Mouse (Mus musculus) liver, postnatal 0 days (tissue): ENCODE data around the gene Fhit. TPM values are rescaled to one million over a fixed set of nuclear protein-coding genes. Genes with fewer than 3 reads are reported as not detected.
A peak's percentile ranks its signal among the peaks of the same experiment; 100 is the strongest.

ENCODE experiments used
- ATAC-seq: fragments of 200-750 bp; cut with Nextera tagmentation; 2 replicates; pipeline ENCODE4 v1.8.0; 2017; ENCODE audit warnings: mild to moderate bottlenecking, moderate library complexity
- DNase-seq: peaks from one replicate; pipeline ENCODE4 v3.0.0-alpha.2; 2016
- H3K27ac ChIP-seq: fragments of 300-500 bp; sonication (generic); 2 replicates; pipeline ENCODE4 v1.5.1; 2014; ENCODE audit warnings: antibody characterized with exemption, moderate library complexity, mild to moderate bottlenecking, low read depth
- H3K27me3 ChIP-seq: fragments of 300-500 bp; sonication (generic); 2 replicates; pipeline ENCODE4 v1.6.1; 2014; ENCODE audit warnings: low read length, control low read depth, mixed read lengths; ENCODE audit not compliant: insufficient read depth
- H3K36me3 ChIP-seq: fragments of 300-500 bp; sonication (generic); replicated peaks from 2 replicates; pipeline ENCODE4 v1.6.1; 2014; ENCODE audit warnings: mild to moderate bottlenecking, control low read depth, low read length, moderate library complexity, mixed read lengths; ENCODE audit not compliant: insufficient read depth
- H3K4me1 ChIP-seq: fragments of 300-500 bp; sonication (generic); 2 replicates; pipeline ENCODE4 v1.6.1; 2014; ENCODE audit warnings: antibody characterized with exemption, mild to moderate bottlenecking, control low read depth; ENCODE audit not compliant: insufficient read depth
- H3K4me2 ChIP-seq: fragments of 300-500 bp; sonication (generic); 2 replicates; pipeline ENCODE4 v1.6.1; 2014; ENCODE audit warnings: low read depth, mild to moderate bottlenecking, low read length, moderate library complexity, mixed read lengths
- H3K4me3 ChIP-seq: fragments of 300-500 bp; sonication (generic); 2 replicates; pipeline ENCODE4 v1.5.1; 2014; ENCODE audit warnings: low read depth, low read length
- H3K9ac ChIP-seq: fragments of 300-500 bp; sonication (generic); replicated peaks from 2 replicates; pipeline ENCODE4 v1.6.1; 2014; ENCODE audit warnings: mild to moderate bottlenecking, moderate library complexity
- H3K9me3 ChIP-seq: fragments of 300-500 bp; sonication (generic); 2 replicates; pipeline ENCODE4 v1.6.1; 2016; ENCODE audit warnings: mild to moderate bottlenecking, control low read depth, low read length, mixed read lengths
- CTCF ChIP-seq: sonication (generic); IDR thresholded peaks from 2 replicates; pipeline ENCODE4 v1.5.1; 2016; ENCODE audit warnings: antibody characterized with exemption, low read depth
- EP300 ChIP-seq: IDR thresholded peaks from 2 replicates; pipeline ENCODE4 v1.6.1; 2016; ENCODE audit warnings: antibody characterized with exemption, low read depth, mild to moderate bottlenecking
- WGBS: fragments of 180-500 bp; shearing (Covaris S2); extraction: QIAGEN DNeasy Blood & Tissue Kit; methylation state at CpG from one replicate; pipeline ENCODE4 v1.1.7; 2014; ENCODE audit not compliant: insufficient replicate concordance; 5-methylcytosine and 5-hydroxymethylcytosine counted together
- polyA plus RNA-seq: library from polyadenylated mRNA; unstranded; fragments of >200 nt; fragmentation: Nextera tagmentation; extraction: Ambion mirVana; gene quantifications from 2 replicates; pipeline ENCODE4 v1.2.1, GENCODE M21; 2015

Fhit gene
- polyA plus RNA-seq, 1 experiment from 2014 or later, result 8.1 TPM

DNA sequence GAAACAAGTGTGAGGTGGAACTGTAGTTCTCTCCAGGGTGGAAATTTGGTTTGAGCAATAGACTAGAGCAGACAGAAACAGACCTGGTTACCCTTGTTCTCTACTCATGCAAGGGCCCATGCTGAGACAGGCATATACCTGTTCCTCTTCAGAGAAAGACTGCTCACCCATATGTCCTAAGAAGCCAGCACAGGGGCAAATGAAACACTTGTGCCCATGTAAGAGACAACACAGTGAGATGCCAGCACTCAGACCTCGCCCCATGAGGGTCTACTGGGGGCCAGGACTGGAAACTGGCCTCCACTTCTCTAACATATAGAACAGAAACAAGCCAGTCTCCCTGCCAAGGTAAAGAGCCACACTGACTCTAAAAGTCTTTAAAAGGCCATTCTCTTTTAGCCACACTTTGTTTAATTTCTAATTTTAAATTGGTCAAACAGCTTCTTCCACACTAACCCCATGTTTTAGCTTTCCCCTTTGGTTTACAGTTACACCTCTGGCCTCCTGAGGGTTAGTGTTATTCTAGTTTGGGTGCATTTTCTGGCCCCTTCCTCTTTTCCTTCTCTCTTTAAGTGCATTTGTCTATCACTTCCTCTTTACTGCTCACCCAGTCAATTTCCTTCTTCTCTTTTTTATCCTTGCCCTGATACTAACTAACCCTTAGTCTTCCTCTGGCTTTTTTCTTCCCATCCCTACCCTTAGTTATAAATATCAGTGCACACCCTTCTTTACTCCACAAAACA lies 722.7 kb downstream of the Fhit start:
- Histone ChIP-seq H3K36me3 (no peaks in the 10 kb centered on the region), H3K9ac (no peak overlapping the region), H3K27ac (peak overlapping the region; percentile 66), H3K27me3 (no peaks in the 10 kb centered on the region), H3K4me1 (0 out of 2 replicates have a peak, but pooled peaks cover 5% of the 10 kb centered on the region), H3K9me3 (no peaks in the 10 kb centered on the region), H3K4me2 (no peak overlapping the region), H3K4me3 (no peak overlapping the region)
- ATAC-seq (peak; percentile 27), DNase-seq (no peak)
- 50% methylated on average over 1 of the region's 1 CpGs for WGBS
- TF ChIP-seq EP300 (no peak), CTCF (no peak)

DNA sequence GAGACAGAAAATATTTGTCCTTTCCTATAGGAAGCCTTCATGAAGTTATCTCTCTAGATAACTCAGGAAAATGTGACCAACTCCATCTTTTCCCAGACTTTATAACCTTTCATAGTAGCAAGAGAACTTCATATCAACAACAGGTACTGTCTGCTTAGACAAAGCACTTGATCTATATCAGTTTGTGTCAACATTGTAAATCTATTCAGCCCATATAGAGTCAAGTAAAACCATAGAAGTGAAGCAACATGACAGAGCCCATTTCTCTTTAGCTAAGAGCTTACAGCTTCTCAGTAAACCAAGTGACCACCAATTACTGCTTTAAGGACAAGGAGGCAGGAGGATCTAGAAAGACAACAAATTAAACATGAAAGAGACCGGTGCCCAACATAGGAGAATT lies 725.6 kb downstream of the Fhit start:
- no peak overlapping the region for H3K4me2 ChIP-seq
- WGBS, result 93% methylated on average over 1 of the region's 1 CpGs
- TF ChIP-seq EP300, result no peak
- no peak for TF ChIP-seq CTCF
- DNase-seq (no peak), ATAC-seq (no peak)
- H3K9me3 ChIP-seq, result no peaks in the 10 kb centered on the region
- H3K27me3 ChIP-seq, result no peaks in the 10 kb centered on the region
- no peak overlapping the region for H3K27ac ChIP-seq
- H3K4me1 ChIP-seq, result 0 out of 2 replicates have a peak, but pooled peaks cover 8% of the 10 kb centered on the region
- no peaks in the 10 kb centered on the region for H3K36me3 ChIP-seq
- no peak overlapping the region for H3K4me3 ChIP-seq
- no peak overlapping the region for H3K9ac ChIP-seq

GRCm38 (mm10) chr14:10432502-10432901 lies 729.3 kb downstream of the Fhit start:
- no peak overlapping the region for H3K4me3 ChIP-seq
- ATAC-seq (no peak), DNase-seq (no peak)
- TF ChIP-seq EP300 (no peak), CTCF (no peak)
- H3K9ac ChIP-seq, result no peak overlapping the region
- no peak overlapping the region for H3K27ac ChIP-seq
- no peak overlapping the region for H3K4me2 ChIP-seq
- 0 out of 2 replicates have a peak, but pooled peaks cover 3% of the 10 kb centered on the region for H3K4me1 ChIP-seq
- 79% methylated on average over 2 of the region's 2 CpGs for WGBS
- no peaks in the 10 kb centered on the region for H3K27me3 ChIP-seq
- no peaks in the 10 kb centered on the region for H3K36me3 ChIP-seq
- H3K9me3 ChIP-seq, result no peaks in the 10 kb centered on the region

DNA sequence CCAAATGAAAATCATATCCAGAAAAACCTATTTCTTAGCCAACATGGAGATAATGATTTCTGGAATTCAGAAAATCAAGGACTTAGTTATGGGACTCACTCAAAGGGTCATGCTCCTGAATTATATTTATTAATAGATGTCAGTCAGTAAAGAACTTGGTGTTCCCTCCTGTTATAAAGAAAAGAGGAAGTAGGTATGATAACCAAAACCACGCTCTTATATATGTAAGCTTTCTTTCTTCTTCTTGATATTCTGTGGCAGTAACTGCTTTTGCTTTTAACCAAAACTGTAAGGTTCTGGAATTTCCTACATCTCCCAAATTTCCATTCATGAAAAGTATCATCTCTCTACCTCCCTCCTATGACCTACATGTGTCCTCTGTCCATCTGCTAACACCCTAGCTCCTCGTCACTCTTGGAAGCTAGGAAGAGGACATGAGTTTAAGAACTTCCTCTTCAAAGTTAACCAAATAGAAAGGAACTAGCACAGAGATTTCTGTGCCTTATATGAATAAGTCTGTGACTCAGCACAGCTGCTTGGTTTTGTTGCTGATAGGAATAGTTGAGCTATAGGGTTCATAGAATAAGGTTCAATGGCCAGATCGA lies 731.3 kb downstream of the Fhit start:
- no peaks in the 10 kb centered on the region for H3K9me3 ChIP-seq
- H3K4me2 ChIP-seq, result 0 out of 2 replicates have a peak overlapping the region, but pooled peaks have one; percentile 15
- peak overlapping the region; percentile 32; the same call in 1 of the 2 replicates for H3K27ac ChIP-seq
- 29% methylated on average over 3 of the region's 3 CpGs for WGBS
- DNase-seq (no peak), ATAC-seq (peak; percentile 49)
- no peaks in the 10 kb centered on the region for H3K27me3 ChIP-seq
- H3K4me3 ChIP-seq, result no peak overlapping the region
- no peak overlapping the region for H3K9ac ChIP-seq
- TF ChIP-seq CTCF, result no peak
- TF ChIP-seq EP300, result peak; percentile 40; the same call in 1 of the 2 replicates
- 0 out of 2 replicates have a peak, but pooled peaks cover 3% of the 10 kb centered on the region for H3K4me1 ChIP-seq
- no peaks in the 10 kb centered on the region for H3K36me3 ChIP-seq

DNA sequence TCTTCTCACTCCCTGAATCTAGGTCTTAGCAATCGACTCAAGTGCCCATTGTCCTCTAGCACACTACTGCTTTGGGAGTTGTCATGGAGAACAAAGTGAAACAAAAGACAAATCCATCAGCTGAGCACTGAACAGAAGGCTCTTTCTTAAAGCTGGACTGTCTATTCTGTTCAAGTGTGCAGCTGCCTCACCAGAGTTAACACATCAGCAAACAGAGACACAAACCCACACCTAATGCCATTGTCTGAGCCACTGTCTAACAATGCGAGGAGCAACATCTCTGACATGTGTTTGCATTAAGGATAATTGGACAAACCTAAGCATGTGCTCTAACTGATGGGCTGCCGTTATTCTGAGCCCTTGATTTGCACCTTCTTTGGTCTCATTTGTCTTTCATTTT lies 738.3 kb downstream of the Fhit start:
- Histone ChIP-seq H3K9me3 (no peaks in the 10 kb centered on the region), H3K4me3 (no peak overlapping the region), H3K27me3 (no peaks in the 10 kb centered on the region), H3K27ac (no peak overlapping the region), H3K4me2 (no peak overlapping the region), H3K9ac (no peak overlapping the region), H3K36me3 (no peaks in the 10 kb centered on the region), H3K4me1 (no peaks in the 10 kb centered on the region)
- TF ChIP-seq CTCF (no peak), EP300 (no peak)
- DNase-seq (no peak), ATAC-seq (no peak)
- WGBS, result 75% methylated on average over 3 of the region's 3 CpGs

GRCm38 (mm10) chr14:10422261-10422660 lies 739.6 kb downstream of the Fhit start:
- WGBS, result 54% methylated on average over 1 of the region's 1 CpGs
- H3K9ac ChIP-seq, result no peak overlapping the region
- DNase-seq (no peak), ATAC-seq (no peak)
- no peak for TF ChIP-seq EP300
- TF ChIP-seq CTCF, result no peak
- no peak overlapping the region for H3K27ac ChIP-seq
- no peak overlapping the region for H3K4me3 ChIP-seq
- H3K4me1 ChIP-seq, result no peaks in the 10 kb centered on the region
- no peak overlapping the region for H3K4me2 ChIP-seq
- H3K27me3 ChIP-seq, result no peaks in the 10 kb centered on the region
- no peaks in the 10 kb centered on the region for H3K9me3 ChIP-seq
- no peaks in the 10 kb centered on the region for H3K36me3 ChIP-seq
